In genomic region chr12:113119516-113120410, GRCm38 (mm10) we compare ENCODE assay signal across 8 mouse cellular contexts. TPM values are rescaled to one million over a fixed set of nuclear protein-coding genes. Genes with fewer than 3 reads are reported as not detected.
DNase-seq lines count a peak whose midpoint lies in the region; ATAC-seq lines count a peak whose summit lies in the region.

No protein-coding gene starts in this region.

- H3K27ac ChIP-seq in hindbrain, embryonic 14.5 days, result no peak overlapping the region

- H3K4me2 ChIP-seq in hindbrain, embryonic 14.5 days (replicated peaks), result no peak overlapping the region

- no peaks in the 10 kb centered on the region for H3K27me3 ChIP-seq in hindbrain, embryonic 14.5 days (ENCODE audit: control insufficient read depth, insufficient read depth, low read length)

- 87% methylated on average over 20 of the region's 20 CpGs for WGBS in hindbrain, embryonic 14.5 days

- H3K9me3 ChIP-seq in hindbrain, embryonic 14.5 days (ENCODE audit: control insufficient read depth, low read length), result no peaks in the 10 kb centered on the region

- no peak overlapping the region for H3K9ac ChIP-seq in hindbrain, embryonic 14.5 days

- peaks cover 86% of the 10 kb centered on the region for H3K36me3 ChIP-seq in hindbrain, embryonic 14.5 days (replicated peaks; ENCODE audit: control insufficient read depth, insufficient read depth)

- H3K4me1 ChIP-seq in hindbrain, embryonic 14.5 days (replicated peaks; ENCODE audit: control insufficient read depth, insufficient read depth, low read length), result no peaks in the 10 kb centered on the region

- peak; percentile 86 to 90 for DNase-seq in left cerebral cortex, adult 18-20 months (ENCODE audit: low spot score in 2 of 2)
- no peak for DNase-seq in left cerebral cortex, adult 8-10 months (ENCODE audit: low spot score in 2 of 2)
- DNase-seq in cerebellum, adult 9-11 months, result peak; percentile 72
- DNase-seq in frontal cortex, postnatal 25 days (ENCODE audit: low spot score in 2 of 2), result peak; percentile 73 to 83
- peak; percentile 89 for DNase-seq in hindbrain, embryonic 14.5 days (ENCODE audit: low spot score)
- peak; percentile 80 to 89 for DNase-seq in layer of hippocampus, postnatal 14 days (ENCODE audit: low spot score in 2 of 2)
- peak; percentile 91 for DNase-seq in lung, postnatal 36 days
- DNase-seq in right cerebral cortex, postnatal 14 days, result peak; percentile 81

- ATAC-seq in hindbrain, embryonic 14.5 days (ENCODE audit: low FRiP score), result peak; percentile 73; the same call in 1 of the 2 replicates

- H3K4me3 ChIP-seq in hindbrain, embryonic 14.5 days (replicated peaks; ENCODE audit: low read length), result no peak overlapping the region

RNA-seq across cellular contexts. Expression of gene Crip2, which starts 20.3 kb away (rescaled TPM):
- total RNA-seq in left cerebral cortex, adult 18-20 months (2021), result 100 to 1,000 TPM; 142 to 162 TPM
- total RNA-seq in left cerebral cortex, adult 8-10 months (2022), result 100 to 1,000 TPM; 142 to 161 (median 148) TPM
- 280 and 288 TPM in 2 replicates for polyA plus RNA-seq in hindbrain, embryonic 14.5 days (2014; fragmentation: Nextera tagmentation; extraction: Ambion mirVana)
- 100 to 1,000 TPM; 118 TPM for total RNA-seq in layer of hippocampus, postnatal 14 days (2021)

RNA-seq across cellular contexts. Expression of gene Mta1, which starts 21.7 kb away (rescaled TPM):
- total RNA-seq in left cerebral cortex, adult 18-20 months (2021), result 10 to 100 TPM; 71.5 to 71.9 TPM
- total RNA-seq in left cerebral cortex, adult 8-10 months (2022), result 10 to 100 TPM; 70.5 to 74.5 (median 71.6) TPM
- polyA plus RNA-seq in hindbrain, embryonic 14.5 days (2014; fragmentation: Nextera tagmentation; extraction: Ambion mirVana), result 17.8 and 19.3 TPM in 2 replicates
- 10 to 100 TPM; 84.2 to 85.2 TPM for total RNA-seq in layer of hippocampus, postnatal 14 days (2021)

RNA-seq across cellular contexts. Expression of gene Crip1, which starts 26.4 kb away (rescaled TPM):
- total RNA-seq in left cerebral cortex, adult 18-20 months (2021), result 10 to 100 TPM; 14.3 to 15.9 TPM
- total RNA-seq in left cerebral cortex, adult 8-10 months (2022), result 10 to 100 TPM; 12.4 to 18.7 (median 16.3) TPM
- polyA plus RNA-seq in hindbrain, embryonic 14.5 days (2014; fragmentation: Nextera tagmentation; extraction: Ambion mirVana), result 30.5 and 34.4 TPM in 2 replicates
- 10 to 100 TPM in 1 of 2 experiments, 1 to 10 TPM in 1; 9.2 to 19.5 TPM for total RNA-seq in layer of hippocampus, postnatal 14 days (2021)

RNA-seq across cellular contexts. Expression of gene Tedc1, which starts 36.5 kb away (rescaled TPM):
- 1 to 10 TPM in 1 of 2 experiments, under 1 TPM in 1; 1.00 to 1.4 TPM for total RNA-seq in left cerebral cortex, adult 18-20 months (2021)
- total RNA-seq in left cerebral cortex, adult 8-10 months (2022), result 1 to 10 TPM; 1.0 to 2.1 (median 1.6) TPM
- 10.2 and 14.4 TPM in 2 replicates for polyA plus RNA-seq in hindbrain, embryonic 14.5 days (2014; fragmentation: Nextera tagmentation; extraction: Ambion mirVana)
- total RNA-seq in layer of hippocampus, postnatal 14 days (2021), result 1 to 10 TPM; 2.3 to 2.7 TPM

RNA-seq across cellular contexts. Expression of gene Tex22, which starts 45.5 kb away (rescaled TPM):
- total RNA-seq in left cerebral cortex, adult 18-20 months (2021), result under 1 TPM; 0.44 to 0.73 TPM
- 1 to 10 TPM in 2 of 4 experiments, under 1 TPM in 2; 0.30 to 1.5 (median 0.96) TPM for total RNA-seq in left cerebral cortex, adult 8-10 months (2022)
- polyA plus RNA-seq in hindbrain, embryonic 14.5 days (2014; fragmentation: Nextera tagmentation; extraction: Ambion mirVana), result 0.40 TPM in 1 of 2 replicates, not detected in the other
- under 1 TPM in 1 of 2 experiments, not detected in 1; 0.51 TPM for total RNA-seq in layer of hippocampus, postnatal 14 days (2021)

Comparison
In these comparisons a context has a peak if more than half of its experiments do, and no peak if none do; other contexts are left out.
1. DNase-seq: peak in left cerebral cortex, adult 18-20 months (2 of 2), cerebellum, adult 9-11 months (single experiment), frontal cortex, postnatal 25 days (2 of 2), hindbrain, embryonic 14.5 days (single experiment), layer of hippocampus, postnatal 14 days (2 of 2), lung, postnatal 36 days (single experiment) and right cerebral cortex, postnatal 14 days (single experiment); none in left cerebral cortex, adult 8-10 months (0 of 2).